Mouse (Mus musculus) lung, adult 18-20 months (tissue): ENCODE measurements around the gene Gm28051.

Experiments
- DNase-seq, 2 experiments: peaks; one replicate each; pipeline ENCODE4 v3.0.0; 2022; ENCODE audit warnings: mixed read lengths in 2 of 2

The Gm28051 gene

DNA sequence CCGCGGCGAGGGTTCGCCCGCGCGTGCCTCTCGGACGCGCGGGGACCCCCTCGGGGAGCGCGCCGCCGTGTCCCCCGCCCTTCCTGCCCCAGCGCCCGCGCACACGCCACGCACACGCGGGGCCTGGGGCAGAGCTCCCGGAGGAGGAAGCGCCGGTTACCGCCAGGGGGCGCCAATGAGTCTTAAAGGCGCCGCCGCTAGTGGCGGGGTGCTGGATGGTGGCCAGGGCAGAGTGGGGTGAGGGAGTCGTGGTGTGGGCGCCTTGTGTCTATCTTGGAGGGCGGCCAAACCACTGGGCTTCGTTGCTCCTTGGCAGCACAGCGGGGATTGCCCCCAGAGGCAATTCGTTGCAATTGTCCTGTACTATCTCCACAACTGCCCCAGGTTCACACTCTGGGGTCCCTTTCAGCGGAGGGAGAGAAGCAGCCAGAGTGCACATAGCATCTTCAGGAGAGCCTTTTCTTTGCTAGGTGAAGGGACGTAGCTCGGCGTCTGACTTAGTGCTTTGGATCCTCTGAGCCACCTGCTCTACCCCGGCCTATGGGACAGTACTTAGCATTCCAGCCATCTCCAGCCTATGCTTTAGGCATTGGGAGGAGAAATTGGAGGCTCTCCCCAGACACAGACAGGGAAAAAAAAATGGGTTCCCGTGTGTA is 52.2 kb downstream of the Gm28051 start:
- DNase-seq, result peak; percentile 84 to 89

DNA sequence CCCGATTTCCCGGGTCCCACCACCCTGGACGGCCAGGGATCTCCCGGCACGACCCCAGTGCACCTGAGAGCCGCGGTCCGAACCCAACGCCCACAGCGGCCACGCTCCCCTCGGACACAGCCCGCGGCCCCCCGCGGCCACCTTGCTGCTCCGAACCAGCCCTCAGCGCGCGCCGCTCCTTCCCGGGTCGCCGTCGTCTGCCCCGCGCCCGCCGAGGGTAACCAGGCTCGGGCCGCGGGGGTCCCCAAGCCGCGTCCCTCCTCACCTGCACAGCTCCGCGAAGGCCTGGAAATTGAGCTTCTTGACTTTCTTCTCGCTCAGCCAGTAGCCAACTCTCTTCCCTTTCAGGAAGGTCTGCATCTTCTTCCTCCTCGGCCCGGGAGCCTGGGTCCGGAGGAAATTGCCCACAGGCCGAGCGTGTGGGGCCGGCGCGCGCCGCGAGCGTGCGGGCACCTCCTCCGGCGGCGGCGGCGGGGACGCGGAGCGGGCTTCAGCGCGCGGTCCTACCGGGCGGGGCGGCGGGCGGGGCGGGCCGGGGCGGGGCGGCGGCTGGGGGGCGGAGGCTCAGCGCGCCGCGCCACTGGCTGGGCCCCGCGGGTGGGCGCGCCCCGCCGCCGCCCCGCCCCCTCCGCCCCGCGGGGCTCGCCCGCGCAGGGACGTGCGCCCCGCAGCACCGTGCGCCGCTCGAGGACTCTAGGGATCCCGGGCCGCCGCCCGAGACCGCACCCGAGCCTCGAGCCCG is 52.9 kb downstream of the Gm28051 start, which contains the start of gene Itpk1:
Itpk1 (minus strand) TSS at position 474 of the 742 bp plus-strand sequence.
- DNase-seq, result peak; percentile 46 to 58

GRCm38 (mm10) chr12:102703921-102704408 is 53.6 kb downstream of the Gm28051 start:
- no peak for DNase-seq

DNA sequence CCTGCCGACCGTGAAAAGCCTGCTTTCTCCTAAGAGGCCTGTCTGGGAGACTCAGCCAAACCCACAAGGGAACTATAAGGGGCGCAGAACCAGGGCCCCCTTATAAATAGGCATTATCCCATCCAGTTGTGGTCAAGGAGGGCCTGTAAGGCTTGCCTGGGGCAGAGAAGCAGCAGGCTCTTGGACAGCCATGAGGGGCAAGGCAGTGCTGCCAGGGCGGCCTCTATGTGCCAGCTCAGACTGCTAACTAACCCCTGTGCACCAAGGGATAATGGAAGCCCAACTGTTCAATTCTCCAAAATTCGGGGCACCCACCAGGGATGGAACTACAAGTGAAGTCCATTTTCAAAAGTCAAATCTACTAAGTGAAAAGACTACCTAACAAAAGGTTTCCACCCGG is 54.1 kb downstream of the Gm28051 start:
- no peak for DNase-seq

GRCm38 (mm10) chr12:102703111-102703412 is 54.5 kb downstream of the Gm28051 start:
- peak in 1 of 2 experiments; percentile 46 for DNase-seq

DNA sequence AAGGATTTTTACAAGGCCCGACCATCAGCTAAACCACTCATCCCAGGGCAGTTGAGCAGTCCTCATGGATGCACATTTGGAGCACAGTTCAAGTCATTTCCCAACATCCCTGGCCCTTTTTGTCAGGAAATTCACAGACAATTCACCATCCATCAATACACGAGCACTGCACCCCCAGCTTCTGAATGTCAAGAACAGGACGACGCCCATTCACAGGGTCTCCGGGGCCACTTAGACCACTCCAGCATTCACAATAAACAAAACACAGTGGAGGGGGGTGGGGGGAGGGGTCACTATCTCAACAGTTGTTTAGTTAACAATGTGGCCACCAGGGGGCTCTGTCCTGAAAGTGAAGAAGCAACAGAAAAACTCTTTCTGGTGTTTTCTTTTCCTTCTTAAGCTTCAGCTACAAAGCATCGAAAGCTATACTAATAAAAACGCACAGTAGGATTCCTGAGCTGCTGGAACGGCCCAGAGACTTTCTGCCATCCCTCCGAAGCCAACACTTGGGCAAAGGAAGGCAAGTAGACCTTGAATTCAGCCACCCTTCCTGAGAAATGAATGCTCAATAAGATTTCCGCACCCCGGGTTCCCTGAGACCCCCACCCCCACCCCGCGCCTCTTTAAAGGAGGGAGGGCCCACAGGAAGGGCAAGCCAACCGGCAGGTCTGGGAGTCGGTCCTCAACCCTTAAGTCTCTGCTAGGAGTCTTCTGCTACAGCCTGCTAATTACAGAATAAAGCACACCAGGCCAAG is 55.0 kb downstream of the Gm28051 start:
- DNase-seq, result peak; percentile 62 to 81

DNA sequence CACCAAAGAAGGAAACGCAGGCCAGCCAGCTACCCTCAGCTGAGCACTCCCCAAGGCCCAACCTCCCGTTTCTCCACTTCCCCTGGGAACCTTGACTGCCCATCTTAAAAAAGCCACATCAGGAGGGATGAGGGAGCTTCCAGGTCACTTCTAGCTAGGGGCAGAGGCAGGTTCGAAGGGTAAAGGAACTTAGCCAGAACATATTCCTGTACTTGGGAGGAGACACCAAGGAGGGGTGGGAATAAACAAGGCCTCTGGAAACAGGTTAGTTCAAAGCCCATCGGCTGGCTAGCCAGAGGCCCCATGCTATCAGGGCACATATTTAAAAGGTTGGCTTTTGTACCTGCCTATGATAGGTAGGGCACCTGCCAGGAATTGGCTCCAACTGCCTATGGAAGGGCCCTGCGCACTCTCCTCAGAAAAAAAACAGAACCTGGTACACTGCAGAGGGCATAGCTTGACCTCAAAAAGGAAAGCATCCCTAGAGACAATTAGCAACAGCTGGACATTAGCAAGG is 55.8 kb downstream of the Gm28051 start:
- DNase-seq, result no peak

DNA sequence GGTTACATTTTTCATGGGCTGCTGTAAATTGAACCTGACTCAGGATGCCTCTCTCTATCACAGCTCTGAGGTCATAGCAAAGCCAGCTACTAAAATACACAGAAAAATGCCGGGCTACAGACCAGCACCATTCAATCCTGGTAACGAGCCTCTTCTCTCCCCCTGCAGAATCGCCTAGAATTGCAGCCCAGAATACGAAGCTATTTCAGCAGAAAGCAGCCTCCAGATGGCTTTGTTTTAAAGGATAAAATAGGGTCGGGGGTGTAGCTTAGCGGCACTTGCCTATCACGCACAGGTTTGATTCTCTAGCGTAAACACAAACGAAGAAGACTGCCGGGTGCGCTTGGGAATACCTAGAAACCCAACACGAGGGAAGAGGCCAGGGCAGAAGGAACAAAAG is 57.1 kb downstream of the Gm28051 start:
- no peak for DNase-seq

DNA sequence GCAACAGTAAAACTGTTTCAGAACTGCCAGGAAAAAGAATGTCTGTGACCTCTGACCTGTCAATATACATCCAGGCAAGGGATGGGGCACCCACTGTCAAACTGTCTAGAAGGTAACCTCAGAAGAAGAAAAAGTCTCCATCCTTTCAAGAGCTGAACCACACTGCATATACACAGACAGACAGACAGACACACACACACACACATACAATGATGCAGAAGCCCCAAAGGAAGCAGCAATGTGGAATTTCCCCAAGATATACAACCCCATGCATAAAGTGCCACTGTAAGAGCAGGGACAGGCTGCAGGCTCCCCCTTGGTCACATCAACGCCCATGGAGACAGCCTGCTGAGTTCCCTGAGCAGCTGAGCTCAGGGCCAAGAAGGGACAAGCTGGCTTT is 58.4 kb downstream of the Gm28051 start:
- no peak for DNase-seq

- no peak for DNase-seq
Observed at GRCm38 (mm10) chr12:102698089-102698684, 59.4 kb downstream of the Gm28051 start.

- no peak for DNase-seq
Observed at GRCm38 (mm10) chr12:102697381-102697780, 60.2 kb downstream of the Gm28051 start.

DNA sequence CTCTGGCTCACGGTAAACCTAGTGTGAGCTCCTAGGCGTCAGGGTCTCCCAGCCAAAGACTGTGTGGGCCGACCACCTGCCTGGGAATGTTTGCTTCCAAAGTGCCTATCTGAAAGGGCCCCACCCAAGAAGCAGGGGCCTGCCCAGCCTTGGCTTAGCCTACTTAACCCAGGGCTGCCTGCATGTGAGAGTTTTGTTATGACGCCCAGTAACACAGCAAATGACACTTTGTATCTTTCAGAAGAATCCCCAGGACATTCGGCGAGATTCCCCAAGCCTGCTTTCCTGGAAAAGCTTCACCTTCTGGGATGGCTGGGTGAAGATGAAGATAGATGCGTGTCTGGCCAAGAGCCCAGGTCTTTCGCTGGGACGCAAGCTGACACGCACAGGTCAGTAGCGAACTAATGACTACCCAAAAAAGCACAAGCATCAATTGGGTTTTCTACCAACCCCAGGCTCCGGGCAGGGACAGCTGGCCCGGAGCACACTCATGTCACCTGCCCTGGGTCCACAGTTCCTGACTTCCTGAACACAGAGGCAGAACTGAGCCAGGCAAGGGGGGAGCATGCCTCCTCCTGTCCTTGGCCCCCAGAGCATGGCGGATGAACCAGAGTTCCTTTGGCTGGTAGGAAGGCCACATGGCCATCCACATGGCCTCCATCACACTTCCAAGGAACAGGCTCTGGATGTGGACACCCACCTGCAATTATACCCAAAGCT is 60.8 kb downstream of the Gm28051 start:
- DNase-seq, result no peak

DNA sequence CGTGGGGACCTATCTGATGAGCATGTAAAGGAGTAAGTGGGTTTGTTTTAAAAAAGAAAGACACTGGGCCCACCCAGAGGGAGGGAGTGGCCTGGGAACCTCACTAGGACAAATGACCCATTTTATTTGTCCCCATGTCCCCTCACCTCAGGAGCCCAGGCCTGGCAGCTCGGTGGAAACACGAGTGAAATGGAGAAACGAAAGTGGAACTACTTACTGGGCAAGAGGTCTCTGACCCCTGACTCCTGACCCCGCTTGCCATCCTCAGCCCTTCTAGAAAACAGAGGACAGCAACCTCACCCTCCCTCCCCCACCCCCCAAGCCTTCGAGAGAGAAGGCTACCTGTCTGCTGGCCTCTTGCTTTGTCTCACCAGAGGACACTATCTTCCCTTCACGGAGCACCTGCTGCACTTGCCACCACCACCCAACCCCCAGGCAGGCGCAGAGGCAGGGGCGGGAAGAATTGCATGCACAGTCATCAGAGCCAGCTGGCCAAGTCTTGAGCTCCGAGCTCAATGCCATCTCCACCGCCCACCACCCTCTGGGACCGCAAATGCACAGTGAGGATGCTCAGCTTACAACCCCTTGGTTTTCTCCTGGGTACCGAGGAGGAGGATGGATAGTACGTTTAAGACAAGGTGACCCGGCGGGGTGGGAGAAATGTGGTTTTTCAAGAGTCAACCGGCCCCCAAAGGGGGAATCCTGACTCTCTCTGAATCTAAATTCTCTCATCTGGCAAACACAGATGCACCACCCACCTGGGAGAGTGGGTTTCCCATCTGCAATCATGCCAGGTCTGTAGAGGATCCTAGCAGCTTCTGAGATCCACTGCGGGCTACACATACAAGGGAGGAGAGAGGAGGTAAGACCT is 62.0 kb downstream of the Gm28051 start:
- no peak for DNase-seq

- DNase-seq, result no peak
Observed at GRCm38 (mm10) chr12:102691761-102692160, 65.8 kb downstream of the Gm28051 start.

GRCm38 (mm10) chr12:102691180-102691579 is 66.4 kb downstream of the Gm28051 start:
- DNase-seq, result peak; percentile 45 to 52

DNA sequence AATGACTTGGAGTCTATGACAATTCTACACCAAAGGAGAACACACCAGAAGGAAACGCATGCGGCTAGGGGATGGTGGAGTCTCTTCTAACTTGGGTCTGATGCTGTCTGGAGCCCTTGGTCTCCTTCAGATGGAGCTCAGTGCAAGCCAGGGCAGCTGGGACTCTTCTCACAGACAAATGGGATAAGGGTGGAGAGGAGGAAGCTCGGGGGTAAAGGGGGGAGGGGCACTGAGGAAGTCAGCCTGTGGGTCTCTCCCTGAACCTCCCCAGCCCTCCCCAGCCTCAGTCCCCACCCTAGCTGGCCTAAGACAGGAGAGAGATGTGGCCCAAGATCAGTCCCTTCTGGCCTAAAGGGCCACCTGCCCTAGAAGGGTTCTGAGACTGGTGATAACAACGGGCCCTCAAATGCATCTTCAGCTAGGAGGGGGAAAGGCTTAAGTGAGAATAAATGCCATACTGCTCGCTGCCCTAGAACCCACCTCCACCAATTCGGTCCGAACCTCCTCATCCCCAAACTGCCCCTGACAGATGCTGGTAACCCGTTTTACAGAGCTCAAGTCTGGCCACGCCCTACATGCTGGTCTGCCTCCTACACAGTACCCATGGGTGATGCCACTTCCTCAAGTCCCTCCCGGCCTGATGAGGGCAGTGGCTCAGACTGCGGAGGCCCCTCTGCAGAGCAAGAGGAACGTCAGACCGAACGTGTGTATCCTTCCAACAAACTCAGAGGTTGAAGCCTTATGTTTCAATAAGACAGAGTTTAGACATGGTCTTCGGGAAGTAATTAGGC is 67.6 kb downstream of the Gm28051 start:
- peak in 1 of 2 experiments; percentile 50 for DNase-seq

DNA sequence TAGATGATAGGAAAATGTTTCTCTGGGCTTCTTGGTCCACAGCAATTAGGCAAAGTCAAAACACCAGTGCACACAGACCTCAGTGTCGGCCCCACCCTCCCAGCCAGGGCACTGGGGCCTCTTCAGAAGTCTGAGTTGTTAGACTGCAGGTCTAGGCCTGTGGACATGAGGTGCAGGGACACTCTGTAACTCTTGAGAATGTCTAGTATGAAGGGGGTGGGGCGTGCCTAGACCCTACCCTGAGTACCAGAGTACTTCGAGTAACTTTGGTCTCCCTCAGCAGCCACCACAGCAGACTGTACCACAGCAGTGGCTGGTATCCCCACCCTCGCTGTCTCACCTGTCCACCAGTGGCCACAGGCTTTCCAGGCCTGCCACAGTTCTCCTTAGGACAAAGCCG is 71.2 kb downstream of the Gm28051 start:
- peak in 1 of 2 experiments; percentile 67 for DNase-seq

DNA sequence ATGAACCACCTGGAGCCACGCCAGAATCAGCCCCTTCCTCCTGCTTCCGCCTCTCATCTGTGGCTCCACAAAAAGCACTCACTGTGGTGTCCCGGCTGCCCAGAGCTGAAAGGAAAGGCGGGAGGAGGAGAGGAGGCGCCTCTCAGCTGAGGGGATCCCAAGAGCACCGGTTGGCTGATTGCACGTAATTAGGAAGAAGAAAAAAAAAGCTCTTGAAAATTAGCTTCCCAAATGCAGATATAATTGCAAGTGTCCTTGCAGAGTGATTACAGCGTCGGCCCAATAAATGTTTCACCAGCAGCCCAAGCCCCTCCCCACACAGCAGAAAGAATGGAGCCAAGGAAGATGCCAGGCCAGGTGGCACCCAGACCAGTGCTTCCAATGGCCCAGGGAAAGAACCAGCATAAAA is 72.0 kb downstream of the Gm28051 start:
- no peak for DNase-seq

- peak; percentile 56 to 72 for DNase-seq
Observed at GRCm38 (mm10) chr12:102684720-102685386, 72.7 kb downstream of the Gm28051 start.

DNA sequence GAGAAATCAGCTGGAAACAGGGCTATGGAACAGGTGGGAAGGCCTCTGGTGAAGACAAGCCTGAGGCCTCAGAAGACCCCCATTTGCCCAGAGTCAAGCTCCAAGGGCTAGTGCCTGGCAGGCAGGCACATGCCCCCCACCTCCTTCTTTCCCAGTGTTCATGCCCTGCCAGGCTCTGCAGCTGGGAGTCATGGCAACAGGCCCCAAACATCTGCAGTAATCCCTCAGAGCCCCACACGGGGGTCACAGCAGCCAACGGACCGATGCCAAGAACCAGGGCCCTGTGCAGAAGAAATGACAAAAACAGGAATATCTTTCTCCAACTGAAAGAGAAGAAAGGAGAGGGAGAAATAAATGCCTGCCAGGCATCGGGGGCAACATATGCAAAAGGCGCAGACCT is 73.6 kb downstream of the Gm28051 start:
- DNase-seq, result no peak
